Mouse (Mus musculus) cerebellum, adult 2 months (tissue): ENCODE results near the gene Itih5. TPM values are rescaled to one million over a fixed set of nuclear protein-coding genes. Genes with fewer than 3 reads are reported as not detected.

Source experiments
- DNase-seq, 2 experiments: peaks; one replicate each; pipeline ENCODE4 v3.0.0; 2021
- H3K27ac ChIP-seq: fragments of 200-500 bp; 2 replicates; pipeline ENCODE4 v1.5.1; 2012; ENCODE audit warnings: low read length, control low read depth, inconsistent platforms; ENCODE audit not compliant: insufficient read depth
- H3K27me3 ChIP-seq: fragments of 200-500 bp; 2 replicates; pipeline ENCODE4 v1.6.1; 2012; ENCODE audit warnings: inconsistent platforms, mild to moderate bottlenecking, low read length, moderate library complexity; ENCODE audit not compliant: control insufficient read depth, insufficient read depth
- H3K4me1 ChIP-seq: fragments of 200-500 bp; 2 replicates; pipeline ENCODE4 v1.6.1; 2011; ENCODE audit warnings: low read length; ENCODE audit not compliant: control insufficient read depth, insufficient read depth
- H3K4me3 ChIP-seq: fragments of 200-500 bp; replicated peaks from 2 replicates; pipeline ENCODE3; 2011; ENCODE audit warnings: mild to moderate bottlenecking, low read depth, low read length, control low read depth; ENCODE audit not compliant: insufficient read depth
- CTCF ChIP-seq: fragments of 200-500 bp; IDR thresholded peaks from 2 replicates; pipeline ENCODE4 v1.5.1; 2011; ENCODE audit warnings: low read depth, mild to moderate bottlenecking, control low read depth, low read length, moderate library complexity, borderline replicate concordance; ENCODE audit not compliant: insufficient read depth
- POLR2A ChIP-seq: fragments of 200-500 bp; IDR thresholded peaks from 2 replicates; pipeline ENCODE4 v1.6.1; 2011; ENCODE audit warnings: low read length, control low read depth, borderline replicate concordance; ENCODE audit not compliant: insufficient read depth
- WGBS: fragments of 180-500 bp; shearing (Covaris S2); methylation state at CpG from one replicate; pipeline ENCODE4 v1.1.7; 2018; 5-methylcytosine and 5-hydroxymethylcytosine counted together
- polyA plus RNA-seq: library from polyadenylated mRNA; depleted of rRNA; stranded (reverse); fragments of >200 nt; gene quantifications from 2 replicates; pipeline ENCODE4 v1.2.3, GENCODE M21; 2012

Itih5 gene
- polyA plus RNA-seq, 1 experiment = 14.9 TPM

DNA sequence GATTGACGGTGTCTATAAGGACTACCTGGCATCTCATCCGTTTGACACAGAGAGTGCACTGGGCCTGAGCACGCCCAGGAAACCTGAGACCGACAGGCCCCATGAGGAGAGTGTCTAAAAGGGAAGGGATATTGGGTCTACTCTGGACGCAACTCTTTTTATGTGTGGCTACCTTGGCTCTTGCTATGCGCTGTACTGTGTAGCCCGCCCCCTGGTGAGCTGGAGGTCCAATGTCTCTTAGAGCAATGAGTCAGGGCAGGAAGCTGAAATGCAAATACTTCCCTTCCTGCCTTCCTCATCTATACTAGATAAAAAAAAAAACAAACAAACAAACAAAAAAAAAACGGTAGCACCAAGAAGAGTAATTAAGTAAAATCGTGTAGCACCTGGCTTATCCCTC, 98.1 kb downstream of the Itih5 start:
- no peaks in the 10 kb centered on the region for H3K27me3 ChIP-seq
- 89% methylated on average over 9 of the region's 9 CpGs for WGBS

GRCm38 (mm10) chr2:10252016-10252415, 98.6 kb downstream of the Itih5 start:
- Histone ChIP-seq H3K27me3 (no peaks in the 10 kb centered on the region), H3K4me3 (no peak overlapping the region), H3K4me1 (no peaks in the 10 kb centered on the region), H3K27ac (no peak overlapping the region)
- DNase-seq = no peak
- WGBS = 86% methylated on average over 2 of the region's 2 CpGs
- TF ChIP-seq POLR2A (no peak), CTCF (no peak)

More for the DNA sequence above, 98.1 kb downstream of the Itih5 start:
- no peak overlapping the region for H3K27ac ChIP-seq
- no peak for DNase-seq
- no peak overlapping the region for H3K4me3 ChIP-seq
- no peaks in the 10 kb centered on the region for H3K4me1 ChIP-seq
- TF ChIP-seq CTCF (no peak), POLR2A (no peak)

DNA sequence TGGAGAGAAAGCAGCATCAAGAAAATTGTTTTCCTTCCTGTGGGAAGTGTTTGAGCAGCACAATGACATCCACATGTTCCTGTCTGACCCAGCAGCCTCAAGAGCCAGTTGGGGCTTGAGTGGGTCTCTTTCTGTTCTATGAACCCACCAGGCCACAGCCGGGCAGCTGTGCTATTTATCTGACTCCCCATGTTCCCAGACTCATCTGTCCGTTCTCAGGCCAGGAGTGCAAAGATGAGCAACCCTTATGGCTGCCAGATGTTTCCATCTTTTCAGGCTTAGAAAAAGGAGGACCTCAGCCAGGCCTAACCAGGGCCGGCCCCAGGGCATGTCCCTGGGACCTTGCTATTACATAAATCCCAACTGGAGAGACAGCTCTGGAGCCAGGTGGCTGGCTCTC, 100.0 kb downstream of the Itih5 start:
- 84% methylated on average over 3 of the region's 3 CpGs for WGBS
- no peak overlapping the region for H3K4me3 ChIP-seq
- TF ChIP-seq CTCF = no peak
- no peak for TF ChIP-seq POLR2A

GRCm38 (mm10) chr2:10256949-10257348, 103.6 kb downstream of the Itih5 start:
- Histone ChIP-seq H3K4me1 (no peaks in the 10 kb centered on the region), H3K4me3 (no peak overlapping the region), H3K27ac (no peak overlapping the region), H3K27me3 (no peaks in the 10 kb centered on the region; the same call in 1 of the 2 replicates)
- WGBS = 60% methylated on average over 5 of the region's 5 CpGs
- DNase-seq = no peak
- no peak for TF ChIP-seq POLR2A
- TF ChIP-seq CTCF = no peak

More for the DNA sequence above, 100.0 kb downstream of the Itih5 start:
- no peaks in the 10 kb centered on the region; the same call in 1 of the 2 replicates for H3K27me3 ChIP-seq
- H3K27ac ChIP-seq = no peak overlapping the region
- DNase-seq = no peak
- no peaks in the 10 kb centered on the region for H3K4me1 ChIP-seq

DNA sequence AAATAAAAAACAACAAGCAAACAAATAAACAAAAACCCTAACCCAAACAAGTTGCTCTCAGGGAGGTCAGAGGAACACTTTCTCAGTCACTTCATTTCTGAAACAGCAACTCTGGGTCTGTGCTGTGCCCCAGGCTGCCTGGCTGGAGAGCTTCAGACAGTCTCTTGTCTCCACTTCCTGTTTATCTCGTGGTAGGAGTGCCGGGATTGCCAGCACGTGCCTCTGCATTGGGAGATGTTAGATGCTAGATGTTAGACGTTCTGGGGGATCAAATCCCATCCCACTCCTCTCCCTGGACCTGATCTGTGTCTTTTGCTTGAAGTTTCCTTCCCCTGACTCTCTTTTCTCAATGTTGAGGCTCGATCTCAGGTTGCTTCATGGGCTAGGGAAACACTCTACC, 104.9 kb downstream of the Itih5 start:
- Histone ChIP-seq H3K27ac (no peak overlapping the region), H3K27me3 (no peaks in the 10 kb centered on the region; the same call in 1 of the 2 replicates), H3K4me1 (no peaks in the 10 kb centered on the region), H3K4me3 (no peak overlapping the region)
- DNase-seq = no peak
- WGBS = 75% methylated on average over 5 of the region's 5 CpGs
- TF ChIP-seq POLR2A (no peak), CTCF (no peak)

DNA sequence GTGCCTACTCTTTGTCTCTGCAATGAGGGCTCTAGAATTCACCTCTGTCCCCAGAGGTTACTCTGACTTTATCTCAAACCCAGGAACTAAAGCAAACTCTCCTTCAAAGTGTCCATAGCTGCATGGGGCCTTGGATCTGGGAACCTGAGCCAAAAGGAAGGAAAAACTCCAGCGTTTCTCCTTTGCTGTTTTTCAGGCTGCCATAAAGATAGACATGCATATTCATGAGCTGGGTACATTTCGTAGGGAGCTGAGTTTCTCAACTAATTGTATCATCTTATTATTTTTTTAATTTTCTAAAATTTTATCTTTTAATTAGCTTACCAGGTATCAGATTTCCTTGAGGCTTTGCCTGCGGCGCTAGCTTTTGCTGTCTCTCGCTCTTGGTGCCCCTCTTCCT, 106.7 kb downstream of the Itih5 start:
- WGBS = 52% methylated on average over 5 of the region's 5 CpGs
- H3K27ac ChIP-seq = no peak overlapping the region
- no peak overlapping the region for H3K4me3 ChIP-seq
- no peak for DNase-seq
- TF ChIP-seq CTCF (no peak), POLR2A (no peak)
- H3K4me1 ChIP-seq = no peaks in the 10 kb centered on the region
- H3K27me3 ChIP-seq = no peaks in the 10 kb centered on the region; the same call in 1 of the 2 replicates

- no peak for DNase-seq
- WGBS = 85% methylated on average over 5 of the region's 5 CpGs
- Histone ChIP-seq H3K4me3 (no peak overlapping the region), H3K4me1 (no peaks in the 10 kb centered on the region), H3K27me3 (no peaks in the 10 kb centered on the region; the same call in 1 of the 2 replicates), H3K27ac (no peak overlapping the region)
- TF ChIP-seq CTCF (no peak), POLR2A (no peak)
Measured at GRCm38 (mm10) chr2:10261337-10261736, 108.0 kb downstream of the Itih5 start.

DNA sequence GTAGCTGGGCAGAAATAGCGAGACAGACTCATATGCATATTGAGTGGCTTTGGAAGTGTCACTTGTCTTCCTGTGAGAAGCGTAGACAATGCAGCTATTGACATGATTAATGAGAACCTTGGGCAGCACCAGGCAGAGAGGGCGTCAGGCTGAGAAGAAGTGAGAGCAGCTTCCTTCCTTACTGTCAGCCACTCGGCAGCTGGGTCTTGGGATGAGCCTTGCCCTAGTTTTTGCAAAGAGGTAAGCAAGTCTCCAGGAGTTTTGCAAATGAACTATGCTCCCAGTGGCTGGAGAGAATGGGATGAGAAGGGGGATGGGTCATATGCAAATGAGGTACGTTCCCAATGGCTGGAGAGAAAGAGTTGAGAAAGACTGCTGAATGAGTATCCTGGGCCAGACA, 109.4 kb downstream of the Itih5 start:
- Histone ChIP-seq H3K27me3 (no peaks in the 10 kb centered on the region), H3K27ac (no peak overlapping the region), H3K4me1 (no peaks in the 10 kb centered on the region), H3K4me3 (no peak overlapping the region)
- no peak for TF ChIP-seq POLR2A
- TF ChIP-seq CTCF = no peak
- DNase-seq = no peak
- WGBS = 29% methylated on average over 5 of the region's 5 CpGs
